Mouse (Mus musculus) olfactory bulb, adult 2 months (tissue): ENCODE measurements at regions not wholly inside any gene's neighbourhood (a gene's known extent, or its start where the extent isn't known, plus 50 kb on each side); places are given as distances from the start of the nearest gene placed in this dataset.

Source experiments
- CTCF ChIP-seq: fragments of 200-500 bp; IDR thresholded peaks from 2 replicates; pipeline ENCODE4 v1.5.1; 2012; ENCODE audit warnings: low read depth, mild to moderate bottlenecking, low read length, moderate library complexity; ENCODE audit not compliant: insufficient read depth
- POLR2A ChIP-seq: fragments of 200-500 bp; IDR thresholded peaks from 2 replicates; pipeline ENCODE4 v1.6.1; 2012; ENCODE audit warnings: mild to moderate bottlenecking, low read depth, low read length, moderate library complexity; ENCODE audit not compliant: insufficient read depth

GRCm38 (mm10) chr5:133653431-133653830, 446.1 kb upstream of the Castor2 start:
- no peak for TF ChIP-seq CTCF
- no peak for TF ChIP-seq POLR2A
